Mouse (Mus musculus) heart, adult 18-20 months (tissue): ENCODE measurements around the gene Epyc. TPM values are rescaled to one million over a fixed set of nuclear protein-coding genes. Genes with fewer than 3 reads are reported as not detected.

ENCODE experiments used
- DNase-seq, 2 experiments: peaks; one replicate each; pipeline ENCODE4 v3.0.0; 2021 to 2022; ENCODE audit warnings: mixed read lengths in 1 of 2
- long read RNA-seq, 2 experiments: library from polyadenylated mRNA; stranded (forward); transcript quantifications; one replicate each; pipeline ENCODE4 v2.0.0; 2021
- total RNA-seq, 2 experiments: library from RNA; stranded (reverse); gene quantifications; 2 replicates each; pipeline ENCODE4 v1.2.3; 2021

Epyc gene
- total RNA-seq: under 1 TPM; 0.26 to 0.35 TPM
- long read RNA-seq, experiment 1: 0 reads
- long read RNA-seq, experiment 2, partial matches to known transcripts: 0 of 1 reads
- long read RNA-seq, experiment 2, other reads (novel, unspliced or antisense): 0 of 1 reads

DNA sequence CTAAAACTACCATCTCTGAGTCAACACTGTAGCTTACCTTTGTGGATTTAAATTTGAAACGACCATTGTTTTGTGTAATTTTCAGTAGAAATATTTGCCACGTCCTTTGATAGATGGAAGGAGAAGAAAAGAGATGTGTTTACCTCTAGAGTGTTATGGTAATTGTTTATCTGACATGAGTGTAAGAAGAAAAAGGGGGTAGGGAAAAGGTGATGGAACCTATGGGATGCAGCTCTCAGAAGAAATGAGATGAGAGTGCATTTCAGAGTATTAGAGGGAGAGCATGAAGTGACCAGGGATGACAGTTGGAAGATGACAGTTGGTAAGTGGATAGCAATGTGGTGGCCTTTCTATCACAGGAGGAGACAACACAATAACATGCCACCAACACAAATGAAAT is at the start of gene Epyc:
Epyc (plus strand) TSS at position 301 of the 400 bp plus-strand sequence.
- no peak for DNase-seq

DNA sequence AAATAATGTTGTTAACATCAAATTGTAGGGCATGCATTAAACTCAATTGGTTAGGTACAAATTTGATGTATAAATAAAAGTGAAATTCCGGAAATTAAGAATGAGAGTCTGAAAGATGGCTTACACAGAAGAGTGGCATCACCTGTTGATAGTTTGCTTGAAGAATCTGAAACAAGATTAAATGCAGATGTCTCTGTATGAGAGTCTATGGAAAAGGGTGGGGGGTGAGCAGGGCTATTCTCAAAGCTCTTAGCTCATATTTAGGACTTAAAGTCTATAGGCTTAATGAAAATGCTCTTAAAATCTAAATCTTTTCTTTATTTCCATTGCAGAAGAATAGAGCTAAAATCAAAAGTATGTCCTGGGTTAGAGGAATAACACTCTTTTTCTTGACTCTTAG is 48.2 kb upstream of the Epyc start:
- no peak for DNase-seq

GRCm38 (mm10) chr10:97601744-97602143 is 42.1 kb upstream of the Epyc start:
- DNase-seq: no peak

DNA sequence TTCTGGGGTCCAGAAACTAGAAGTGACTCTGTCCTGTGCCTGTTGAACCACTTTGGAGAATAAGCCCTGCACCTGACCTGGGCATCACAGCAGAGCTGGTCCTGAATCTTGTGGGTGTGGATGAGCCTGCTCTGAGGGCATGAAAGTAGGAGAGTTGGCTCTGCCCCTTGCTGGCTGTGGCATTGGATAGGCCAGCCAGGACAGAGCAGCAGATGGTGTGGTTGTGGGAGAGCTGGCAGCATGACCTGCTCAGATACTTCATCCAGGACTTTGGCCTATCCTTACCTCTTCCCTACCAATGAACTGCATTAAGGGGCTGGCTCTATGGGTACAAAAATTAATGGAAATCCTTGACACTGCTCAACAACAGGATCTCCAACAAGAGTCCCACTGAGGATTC is 40.6 kb upstream of the Epyc start:
- DNase-seq: no peak

DNA sequence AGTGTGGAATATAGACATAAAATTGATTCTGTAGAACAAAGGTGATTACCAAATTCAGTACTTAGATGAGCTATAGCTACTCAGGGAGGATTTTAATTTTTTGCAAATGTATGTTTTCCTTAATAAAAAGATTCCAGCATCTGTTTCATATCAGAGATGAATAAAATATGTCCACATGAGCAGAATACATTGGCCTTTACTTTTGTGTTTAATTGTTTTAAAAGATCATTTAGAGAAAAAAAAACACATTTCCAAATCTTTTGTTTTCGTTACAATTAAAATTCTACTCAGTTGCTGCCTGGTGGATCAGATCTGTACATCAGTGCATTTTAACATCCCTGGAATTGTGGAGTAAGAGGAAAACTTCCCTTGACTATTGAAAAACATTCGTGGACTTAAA is 37.3 kb upstream of the Epyc start, which contains the start of gene Kera:
Kera (plus strand) TSS at position 301 of the 400 bp plus-strand sequence.
- DNase-seq: no peak

GRCm38 (mm10) chr10:97622328-97622727 is 21.5 kb upstream of the Epyc start:
- no peak for DNase-seq

DNA sequence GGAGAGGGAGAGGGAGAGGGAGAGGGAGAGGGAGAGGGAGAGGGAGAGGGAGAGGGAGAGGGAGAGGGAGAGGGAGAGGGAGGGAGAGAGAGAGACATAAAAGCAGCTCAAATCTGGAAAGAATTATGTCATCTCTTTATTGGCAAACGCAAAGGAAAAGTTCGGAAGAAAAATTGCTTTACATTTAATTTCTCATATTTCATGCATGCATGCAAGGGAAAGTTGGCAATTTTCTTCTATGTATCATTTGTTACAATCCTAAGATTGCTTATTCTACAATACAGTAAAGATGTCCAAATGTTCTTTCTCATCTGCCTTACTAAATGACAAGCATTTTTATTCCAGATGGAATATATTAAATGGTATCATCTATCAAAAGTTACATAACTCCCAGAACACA is 19.5 kb upstream of the Epyc start:
- no peak for DNase-seq

- no peak for DNase-seq
Measured at GRCm38 (mm10) chr10:97625116-97625515, 18.8 kb upstream of the Epyc start.

- no peak for DNase-seq
Measured at GRCm38 (mm10) chr10:97626543-97626942, 17.3 kb upstream of the Epyc start.

DNA sequence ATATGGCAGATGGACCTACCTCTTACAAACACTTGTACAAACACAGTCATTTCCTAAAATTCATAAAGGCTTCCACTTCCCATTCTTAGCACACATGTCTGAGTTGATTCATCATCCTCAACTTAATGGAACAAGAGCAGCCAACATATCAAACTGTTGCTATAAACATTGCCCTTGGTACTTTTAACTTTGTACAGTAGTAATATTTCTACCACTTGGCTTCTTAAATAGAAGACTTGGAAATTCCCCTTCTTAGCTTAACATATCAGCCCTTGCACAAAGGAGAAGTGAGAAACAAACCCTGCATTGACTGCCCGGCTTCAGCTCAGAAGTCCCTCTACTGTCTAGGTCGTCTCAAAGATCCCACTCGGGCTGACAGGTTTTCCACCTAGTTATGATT is 12.8 kb upstream of the Epyc start:
- no peak for DNase-seq

DNA sequence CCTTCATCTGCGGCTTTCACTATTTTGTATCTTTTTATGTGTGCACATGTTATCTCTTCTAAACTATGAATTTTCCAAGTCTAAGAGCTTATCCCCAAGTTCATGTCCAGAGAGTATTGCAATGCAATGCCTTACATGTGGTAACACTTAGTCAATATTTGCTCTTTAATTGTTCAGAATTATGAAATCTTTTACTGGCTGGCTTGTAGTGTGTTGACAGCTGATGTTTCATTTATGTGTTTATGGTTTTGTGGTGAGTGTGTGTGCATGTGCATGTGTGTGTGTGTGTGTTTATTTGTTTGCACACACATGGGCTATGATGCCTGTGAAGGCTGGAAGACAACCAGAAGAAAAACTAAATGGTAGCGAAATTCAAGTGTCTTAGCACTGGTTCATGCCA is 1.9 kb upstream of the Epyc start:
- no peak for DNase-seq

DNA sequence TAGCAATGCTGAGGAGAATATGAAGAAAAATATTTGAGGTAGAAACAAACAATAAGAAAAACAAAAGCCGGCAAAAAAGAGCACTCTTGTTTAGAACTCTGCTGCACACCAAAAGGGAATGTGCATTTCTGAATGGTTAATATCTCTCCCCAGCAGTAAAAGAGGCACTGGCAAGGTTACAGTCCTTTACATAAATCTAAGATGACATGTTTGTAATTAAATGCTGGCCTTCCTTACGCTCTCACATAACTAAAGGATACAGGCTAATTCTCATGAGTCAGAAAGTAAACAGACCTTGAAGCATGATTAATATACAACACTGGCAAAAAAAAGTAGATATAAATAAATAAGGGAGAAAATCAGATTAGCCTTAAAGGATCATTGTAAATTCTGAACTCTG is 6.5 kb downstream of the Epyc start:
- no peak for DNase-seq

- no peak for DNase-seq
Measured at GRCm38 (mm10) chr10:97659489-97659888, 15.6 kb downstream of the Epyc start.

DNA sequence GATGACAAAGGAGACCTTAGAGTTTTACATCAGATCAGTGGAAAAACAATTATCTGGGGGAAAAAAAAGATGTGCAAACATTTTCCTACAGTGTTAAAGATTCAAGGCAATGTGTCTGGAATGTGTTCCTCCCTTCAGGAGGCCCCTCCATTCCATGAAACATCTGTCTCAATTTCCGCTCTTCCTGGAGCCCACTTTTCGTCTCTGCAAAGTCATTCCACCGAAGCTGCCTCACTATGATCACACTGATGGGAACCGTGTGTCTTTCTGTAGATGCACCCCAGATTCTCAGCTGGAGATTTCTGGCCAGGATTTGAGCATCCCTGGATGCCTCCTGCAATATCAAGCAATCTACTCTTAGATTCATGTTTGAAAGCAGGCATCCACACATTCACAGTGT is 24.8 kb downstream of the Epyc start:
- peak; percentile 11 to 21 for DNase-seq

DNA sequence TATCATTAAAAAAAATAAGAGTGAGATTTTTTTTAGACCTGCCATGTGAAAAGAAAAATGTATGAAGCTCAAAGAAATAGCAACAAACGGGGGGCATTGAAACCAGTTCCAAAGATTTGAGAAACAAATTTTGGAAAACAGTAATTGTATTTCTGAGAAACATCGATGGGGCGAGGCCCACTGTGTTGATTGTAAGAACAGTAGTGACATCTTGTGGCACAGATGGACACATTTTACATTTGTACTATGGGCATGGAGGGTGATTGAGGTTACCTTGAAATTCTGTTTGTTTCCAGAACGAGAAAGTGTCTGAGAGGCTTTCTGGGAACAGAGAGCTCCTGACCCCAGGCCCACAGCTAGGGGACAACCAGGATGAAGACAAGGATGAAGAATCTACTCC is 26.3 kb downstream of the Epyc start:
- peak; percentile 45 to 47 for DNase-seq

GRCm38 (mm10) chr10:97673239-97673638 is 29.4 kb downstream of the Epyc start:
- DNase-seq: no peak

GRCm38 (mm10) chr10:97682981-97683380 is 39.1 kb downstream of the Epyc start:
- peak; percentile 33 to 52 for DNase-seq

- DNase-seq: peak; percentile 59 to 71
Measured at GRCm38 (mm10) chr10:97687198-97687597, 43.3 kb downstream of the Epyc start.

DNA sequence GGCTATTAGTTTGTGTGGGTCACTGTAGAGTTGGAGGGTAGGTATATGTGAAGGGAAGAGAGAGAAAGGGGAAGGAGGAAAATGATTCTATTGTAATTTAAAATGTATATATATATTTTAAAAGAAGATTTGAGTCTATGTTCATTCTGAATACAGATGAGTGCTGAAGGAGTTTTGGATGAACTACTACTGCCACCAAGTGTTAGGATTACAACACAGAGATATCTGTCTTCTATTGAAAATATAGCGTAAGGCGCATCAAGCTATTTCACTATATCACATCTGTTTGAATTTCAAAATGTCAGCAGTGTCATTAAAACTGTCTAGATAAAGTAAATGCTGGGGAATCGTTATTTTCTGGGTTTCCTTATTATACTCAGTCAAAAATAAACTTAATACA is 45.6 kb downstream of the Epyc start:
- DNase-seq: peak in 1 of 2 experiments; percentile 16

DNA sequence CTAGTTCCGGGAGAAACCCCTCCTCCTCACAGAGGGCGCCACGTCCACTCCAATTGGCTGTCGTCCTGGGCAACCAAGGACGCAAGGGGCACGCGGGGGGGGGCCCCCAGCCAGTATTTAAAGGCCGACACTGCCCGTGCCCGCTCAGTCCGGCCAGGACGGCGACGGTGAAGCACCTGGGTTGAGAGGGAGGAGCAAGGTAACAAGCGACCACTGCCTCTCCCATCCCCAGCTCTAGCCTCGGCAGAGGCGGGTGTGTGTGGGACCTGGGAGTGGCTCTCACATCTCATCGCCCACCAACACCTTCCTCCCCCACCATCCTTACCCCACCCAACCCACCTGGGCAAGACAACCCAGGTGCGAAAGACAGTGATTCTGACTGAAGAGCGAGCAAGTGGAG is 49.0 kb downstream of the Epyc start, which contains the start of gene Ccer1:
Ccer1 (plus strand) TSS at position 147 of the 400 bp plus-strand sequence.
- no peak for DNase-seq

GRCm38 (mm10) chr10:97693398-97694135 is 49.7 kb downstream of the Epyc start:
- no peak for DNase-seq

GRCm38 (mm10) chr10:97702321-97702720 is 58.5 kb downstream of the Epyc start:
- no peak for DNase-seq

DNA sequence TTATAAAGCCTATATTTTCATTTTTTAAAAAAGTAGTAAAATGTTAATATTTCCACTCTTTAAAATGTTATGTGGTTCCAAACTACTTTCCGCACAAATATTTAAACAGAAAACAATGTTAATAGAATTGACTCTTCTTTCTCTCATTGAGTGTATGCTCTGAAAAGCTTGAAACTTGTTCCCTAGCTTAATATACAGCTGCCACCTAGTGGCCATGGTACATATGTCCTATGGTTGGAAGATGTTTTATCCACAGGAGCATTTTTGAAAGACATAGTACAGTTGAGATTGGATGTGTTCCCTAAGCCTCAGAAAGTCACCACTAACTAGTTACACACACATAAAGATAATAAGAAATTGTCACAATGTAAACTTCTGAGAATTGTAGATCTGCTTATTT is 60.7 kb downstream of the Epyc start:
- peak; percentile 22 to 60 for DNase-seq

GRCm38 (mm10) chr10:97712687-97713086 is 68.8 kb downstream of the Epyc start:
- peak in 1 of 2 experiments; percentile 39 for DNase-seq
